Mouse (Mus musculus) left cerebral cortex, adult 11 months (tissue): ENCODE data around the gene Rad51b.
"Not testable (repeated sequence)": the region's sequence is repeated elsewhere in the genome, so short reads cannot be mapped to it uniquely, and the experiment has no call there.

Source experiments
- DNase-seq: peaks from one replicate; pipeline ENCODE4 v3.0.0; 2022; ENCODE audit warnings: low spot score

Rad51b gene

GRCm38 (mm10) chr12:79297121-79297576, at the start of gene Rad51b:
Rad51b (plus strand) TSS chr12:79297282.
- DNase-seq: peak; percentile 70

- DNase-seq: no peak
Measured at GRCm38 (mm10) chr12:79248110-79248509, 49.0 kb upstream of the Rad51b start.

GRCm38 (mm10) chr12:79253294-79254053, 43.6 kb upstream of the Rad51b start:
- no peak for DNase-seq

- no peak for DNase-seq
Measured at GRCm38 (mm10) chr12:79254975-79255374, 42.1 kb upstream of the Rad51b start.

GRCm38 (mm10) chr12:79260154-79260553, 36.9 kb upstream of the Rad51b start:
- no peak for DNase-seq

GRCm38 (mm10) chr12:79261035-79261434, 36.0 kb upstream of the Rad51b start:
- no peak for DNase-seq

GRCm38 (mm10) chr12:79272604-79273003, 24.5 kb upstream of the Rad51b start:
- no peak for DNase-seq

- no peak for DNase-seq
Measured at GRCm38 (mm10) chr12:79279513-79280115, 17.5 kb upstream of the Rad51b start.

- DNase-seq: no peak
Measured at GRCm38 (mm10) chr12:79282595-79282994, 14.5 kb upstream of the Rad51b start.

- no peak for DNase-seq
Measured at GRCm38 (mm10) chr12:79292874-79293273, 4.2 kb upstream of the Rad51b start.

GRCm38 (mm10) chr12:79296126-79296816, 811 bp upstream of the Rad51b start, which contains the start of gene Zfyve26:
Zfyve26 (minus strand) TSS chr12:79296304.
- peak; percentile 93 for DNase-seq

- DNase-seq: no peak
Measured at GRCm38 (mm10) chr12:79297884-79298636, 978 bp downstream of the Rad51b start.

- DNase-seq: no peak
Measured at GRCm38 (mm10) chr12:79301802-79302201, 4.7 kb downstream of the Rad51b start.

- no peak for DNase-seq
Measured at GRCm38 (mm10) chr12:79305131-79305530, 8.0 kb downstream of the Rad51b start.

GRCm38 (mm10) chr12:79306013-79306412, 8.9 kb downstream of the Rad51b start:
- DNase-seq: no peak

- DNase-seq: no peak
Measured at GRCm38 (mm10) chr12:79313721-79314120, 16.6 kb downstream of the Rad51b start.

- no peak for DNase-seq
Measured at GRCm38 (mm10) chr12:79317339-79317738, 20.3 kb downstream of the Rad51b start.

- no peak for DNase-seq
Measured at GRCm38 (mm10) chr12:79320895-79321294, 23.8 kb downstream of the Rad51b start.

GRCm38 (mm10) chr12:79322539-79322938, 25.5 kb downstream of the Rad51b start:
- DNase-seq: not testable (repeated sequence)

- no peak for DNase-seq
Measured at GRCm38 (mm10) chr12:79326236-79326635, 29.2 kb downstream of the Rad51b start.

- no peak for DNase-seq
Measured at GRCm38 (mm10) chr12:79326745-79327144, 29.7 kb downstream of the Rad51b start.

- DNase-seq: no peak
Measured at GRCm38 (mm10) chr12:79327868-79328267, 30.8 kb downstream of the Rad51b start.
